Mouse (Mus musculus) stomach, postnatal 0 days (tissue): ENCODE data around the gene Mvk. TPM values are rescaled to one million over a fixed set of nuclear protein-coding genes. Genes with fewer than 3 reads are reported as not detected.
A peak's percentile ranks its signal among the peaks of the same experiment; 100 is the strongest.

Experiments used
- ATAC-seq: fragments of 200-750 bp; cut with Nextera tagmentation; 2 replicates; pipeline ENCODE4 v1.8.0; 2017; ENCODE audit not compliant: low FRiP score, low TSS enrichment
- DNase-seq: peaks from one replicate; pipeline ENCODE4 v3.0.0-alpha.2; 2016; ENCODE audit warnings: low spot score
- H3K27ac ChIP-seq: fragments of 300-500 bp; sonication (generic); replicated peaks from 2 replicates; pipeline ENCODE4 v1.5.1; 2014; ENCODE audit warnings: mild to moderate bottlenecking, control low read depth
- H3K27me3 ChIP-seq: fragments of 300-500 bp; sonication (generic); 2 replicates; pipeline ENCODE4 v1.6.1; 2014; ENCODE audit warnings: low read length; ENCODE audit not compliant: control insufficient read depth, insufficient read depth
- H3K36me3 ChIP-seq: fragments of 300-500 bp; sonication (generic); 2 replicates; pipeline ENCODE4 v1.6.1; 2014; ENCODE audit warnings: low read length, mixed read lengths; ENCODE audit not compliant: control insufficient read depth, insufficient read depth
- H3K4me1 ChIP-seq: fragments of 300-500 bp; sonication (generic); replicated peaks from 2 replicates; pipeline ENCODE4 v1.6.1; 2014; ENCODE audit warnings: antibody characterized with exemption; ENCODE audit not compliant: control insufficient read depth, insufficient read depth
- H3K4me2 ChIP-seq: fragments of 300-500 bp; sonication (generic); replicated peaks from 2 replicates; pipeline ENCODE4 v1.6.1; 2014; ENCODE audit warnings: low read depth, mild to moderate bottlenecking, control low read depth, moderate library complexity
- H3K4me3 ChIP-seq: fragments of 300-500 bp; sonication (generic); 2 replicates; pipeline ENCODE4 v1.5.1; 2014; ENCODE audit warnings: low read depth, low read length, control low read depth
- H3K9ac ChIP-seq: fragments of 300-500 bp; sonication (generic); 2 replicates; pipeline ENCODE4 v1.6.1; 2014; ENCODE audit warnings: mild to moderate bottlenecking, low read length, control low read depth, mixed read lengths
- H3K9me3 ChIP-seq: fragments of 300-500 bp; sonication (generic); 2 replicates; pipeline ENCODE4 v1.6.1; 2016; ENCODE audit warnings: low read length; ENCODE audit not compliant: control insufficient read depth
- CTCF ChIP-seq: IDR thresholded peaks from 2 replicates; pipeline ENCODE4 v1.5.1; 2016; ENCODE audit warnings: antibody characterized with exemption, low read depth, mild to moderate bottlenecking, moderate library complexity
- EP300 ChIP-seq: optimal IDR thresholded peaks from 2 replicates; pipeline ENCODE3; 2016; ENCODE audit warnings: antibody characterized with exemption
- WGBS: fragments of 180-500 bp; shearing (Covaris S2); extraction: QIAGEN DNeasy Blood & Tissue Kit; methylation state at CpG from one replicate; pipeline ENCODE4 v1.1.7; 2014; 5-methylcytosine and 5-hydroxymethylcytosine counted together
- microRNA-seq: library from miRNA; unstranded; fragments of <30 nt; microRNA quantifications from one replicate; pipeline ENCODE4, GENCODE M21; 2016
- polyA plus RNA-seq: library from polyadenylated mRNA; unstranded; fragments of >200 nt; fragmentation: Nextera tagmentation; extraction: Ambion mirVana; gene quantifications from 2 replicates; pipeline ENCODE4 v1.2.1, GENCODE M21; 2015

The Mvk gene
- polyA plus RNA-seq, 1 experiment from 2014 or later: 60.1 TPM

GRCm38 (mm10) chr5:114507964-114508363, 63.9 kb downstream of the Mvk start:
- no peaks in the 10 kb centered on the region for H3K36me3 ChIP-seq
- no peak overlapping the region for H3K4me3 ChIP-seq
- no peaks in the 10 kb centered on the region for H3K9me3 ChIP-seq
- no peaks in the 10 kb centered on the region for H3K27me3 ChIP-seq
- TF ChIP-seq CTCF: no peak
- no peak for TF ChIP-seq EP300
- no peak overlapping the region for H3K27ac ChIP-seq
- no peaks in the 10 kb centered on the region for H3K4me1 ChIP-seq
- H3K9ac ChIP-seq: no peak overlapping the region
- WGBS: 37% methylated on average over 4 of the region's 4 CpGs
- no peak overlapping the region for H3K4me2 ChIP-seq
- peak; percentile 48 for DNase-seq
- 0 out of 2 replicates have a peak, but pooled peaks have one; percentile 5 for ATAC-seq

GRCm38 (mm10) chr5:114509461-114509860, 65.4 kb downstream of the Mvk start:
- Histone ChIP-seq H3K9me3 (no peaks in the 10 kb centered on the region), H3K27ac (no peak overlapping the region), H3K4me1 (0 out of 2 replicates have a peak, but pooled peaks cover 2% of the 10 kb centered on the region), H3K9ac (no peak overlapping the region), H3K4me2 (no peak overlapping the region), H3K27me3 (no peaks in the 10 kb centered on the region), H3K36me3 (no peaks in the 10 kb centered on the region), H3K4me3 (no peak overlapping the region)
- ATAC-seq (no peak), DNase-seq (no peak)
- WGBS: 54% methylated on average over 7 of the region's 7 CpGs
- TF ChIP-seq EP300 (no peak), CTCF (no peak)

Small RNA genes within 50 kb of the gene (microRNA-seq; reads per million reads assigned to microRNA genes)
- gene Mir7027: not detected

Other genes with a start within 250 kb of the Mvk start
- not detected in 2 replicates for gene Foxn4, start 170.5 kb upstream of the Mvk start, polyA plus RNA-seq
- gene Myo1h, start 155.1 kb upstream of the Mvk start, polyA plus RNA-seq: 3.0 and 3.8 TPM in 2 replicates
- gene Kctd10, start 63.8 kb upstream of the Mvk start, polyA plus RNA-seq: 93.4 and 96.4 TPM in 2 replicates
- gene Ube3b, start 63.7 kb upstream of the Mvk start, polyA plus RNA-seq: 19.4 and 20.9 TPM in 2 replicates
- gene Mmab, start 209 bp upstream of the Mvk start, polyA plus RNA-seq: 11.4 and 12.4 TPM in 2 replicates
- 0.79 and 0.98 TPM in 2 replicates for gene Fam222a, start 123.7 kb downstream of the Mvk start, polyA plus RNA-seq
- 2.1 and 2.8 TPM in 2 replicates for gene Trpv4, start 214.2 kb downstream of the Mvk start, polyA plus RNA-seq
- gene Gltp, start 246.7 kb downstream of the Mvk start, polyA plus RNA-seq: 482 and 496 TPM in 2 replicates